Mouse (Mus musculus): ENCODE results near the gene S100z. TPM values are rescaled to one million over a fixed set of nuclear protein-coding genes. Genes with fewer than 3 reads are reported as not detected.

S100z gene
- not detected for total RNA-seq (2021)

DNA sequence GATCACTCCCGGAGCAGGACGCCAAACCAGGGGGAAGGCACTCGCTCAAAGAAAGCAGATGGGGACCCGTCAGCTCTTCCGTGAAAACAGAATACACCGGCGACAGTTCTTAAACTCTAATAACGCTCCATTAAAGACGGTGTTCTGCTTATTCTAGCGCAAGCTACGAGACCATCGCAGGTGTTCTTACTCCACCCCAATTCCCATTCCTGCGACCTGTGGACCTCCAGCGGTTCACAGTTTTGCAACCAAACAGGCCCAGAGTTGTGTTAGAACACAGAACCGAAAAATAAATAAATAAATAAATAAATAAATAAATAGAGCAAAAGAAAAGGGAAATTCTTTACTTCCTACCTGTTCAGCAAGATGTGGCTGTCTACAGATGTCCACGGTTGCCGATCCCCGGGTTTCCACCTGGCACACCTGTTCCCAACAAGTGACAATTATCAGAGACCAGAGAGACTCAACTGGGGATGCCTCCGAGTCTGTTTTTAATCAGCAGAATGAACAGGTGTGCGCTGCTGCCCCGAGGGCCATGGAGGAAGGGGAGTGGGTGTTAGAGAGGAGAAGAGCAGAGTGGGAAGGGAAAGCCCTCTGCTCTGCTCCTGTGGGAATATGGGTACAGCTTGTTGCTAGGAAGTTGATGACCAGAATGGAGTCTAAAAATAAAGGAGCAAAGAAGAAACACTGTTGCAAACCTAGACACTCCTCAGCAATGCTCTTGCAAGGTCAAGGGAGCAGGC lies at the start of gene S100z:
S100z (minus strand) TSS at position 51 of the 743 bp plus-strand sequence.
- intact Hi-C loops (cut with DNase I), result no loop called here
- DNase-seq (ENCODE audit: low spot score), result no peak

DNA sequence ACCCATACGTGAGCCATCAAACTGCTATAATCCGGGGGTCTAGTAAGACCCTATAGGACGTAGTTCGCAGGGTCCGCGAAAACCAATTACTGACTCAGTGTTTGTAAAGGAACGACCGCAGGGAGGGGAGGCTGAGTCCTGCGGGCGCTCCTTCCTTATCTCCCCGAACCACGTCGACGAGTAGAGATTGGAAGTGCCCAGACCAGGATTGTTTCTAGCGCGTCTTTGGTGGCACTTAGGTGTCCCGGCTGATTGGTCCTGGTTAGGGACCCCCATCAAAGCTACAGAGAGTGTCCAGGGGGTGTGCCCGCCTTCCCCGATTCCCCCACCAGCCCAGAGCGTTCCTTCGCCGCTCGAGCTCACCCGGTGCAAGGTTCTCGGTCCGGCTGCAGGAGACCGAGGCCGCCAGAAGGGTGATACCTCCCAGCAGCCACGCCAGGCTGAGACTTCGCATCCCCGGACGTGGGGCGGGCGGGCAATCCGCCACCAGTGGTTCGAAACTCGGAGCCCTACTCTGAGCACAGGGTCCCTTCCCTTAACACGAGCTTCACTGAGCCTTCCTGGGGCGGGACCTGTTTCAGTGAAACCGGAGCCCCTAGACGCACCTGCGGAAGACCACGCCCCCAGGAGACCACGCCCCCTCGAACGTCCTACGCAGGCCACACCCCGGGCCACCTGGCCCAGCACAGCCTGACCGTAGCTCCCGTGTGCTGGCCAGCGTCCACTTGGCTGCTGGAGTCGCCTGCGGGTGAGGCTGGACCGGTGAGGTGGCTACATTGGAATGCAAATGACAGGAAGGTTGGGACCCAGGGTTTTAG lies 46.4 kb upstream of the S100z start, which contains the start of gene F2rl1:
F2rl1 (minus strand) TSS at position 554 of the 818 bp plus-strand sequence.
- no peak for DNase-seq (ENCODE audit: low spot score)
- intact Hi-C loops (cut with DNase I), result no loop called here

GRCm38 (mm10) chr13:95524424-95524673 lies 45.8 kb upstream of the S100z start:
- no peak for DNase-seq (ENCODE audit: low spot score)
- intact Hi-C loops (cut with DNase I), result no loop called here

DNA sequence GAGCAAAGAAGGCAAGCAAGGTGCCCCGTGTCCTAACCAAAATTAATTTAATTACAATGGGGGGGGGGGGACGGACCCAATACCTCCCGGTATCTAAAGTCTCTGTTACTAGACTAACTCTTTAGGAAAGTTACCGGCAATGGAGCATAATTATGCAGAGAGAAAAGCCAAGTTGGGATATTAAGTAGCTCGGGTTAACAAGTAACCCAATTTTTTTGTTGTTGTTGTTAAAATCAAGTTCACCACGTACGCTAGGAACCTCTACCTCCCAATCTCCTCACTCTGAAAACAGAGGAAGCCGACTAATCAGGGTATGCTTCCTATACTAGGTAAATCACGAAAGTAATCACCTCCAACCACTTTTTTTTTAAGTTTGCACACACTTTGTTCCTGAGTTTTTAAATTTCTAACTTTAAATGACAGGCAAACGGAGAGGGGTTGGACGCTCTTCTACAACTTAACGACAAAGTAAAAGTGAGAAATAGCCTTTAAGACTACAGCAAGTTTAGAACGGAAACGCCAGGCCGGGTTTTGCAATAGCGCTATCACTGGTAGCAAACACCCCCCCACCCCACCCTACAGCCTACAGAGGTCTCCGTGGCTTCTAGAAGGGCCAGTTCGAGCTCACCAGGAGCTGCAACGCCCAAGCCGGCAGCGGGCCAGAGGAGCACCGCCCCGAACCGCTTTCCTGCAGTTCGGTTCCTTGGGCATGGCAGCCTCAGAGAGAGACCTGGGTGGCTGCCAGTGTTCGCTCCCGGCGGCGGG lies 45.3 kb upstream of the S100z start:
- intact Hi-C loops (cut with DNase I), result no loop called here
- no peak for DNase-seq (ENCODE audit: low spot score)

- intact Hi-C loops (cut with DNase I), result no loop called here
- no peak for DNase-seq (ENCODE audit: low spot score)
Observed at GRCm38 (mm10) chr13:95522176-95522575, 43.7 kb upstream of the S100z start.

DNA sequence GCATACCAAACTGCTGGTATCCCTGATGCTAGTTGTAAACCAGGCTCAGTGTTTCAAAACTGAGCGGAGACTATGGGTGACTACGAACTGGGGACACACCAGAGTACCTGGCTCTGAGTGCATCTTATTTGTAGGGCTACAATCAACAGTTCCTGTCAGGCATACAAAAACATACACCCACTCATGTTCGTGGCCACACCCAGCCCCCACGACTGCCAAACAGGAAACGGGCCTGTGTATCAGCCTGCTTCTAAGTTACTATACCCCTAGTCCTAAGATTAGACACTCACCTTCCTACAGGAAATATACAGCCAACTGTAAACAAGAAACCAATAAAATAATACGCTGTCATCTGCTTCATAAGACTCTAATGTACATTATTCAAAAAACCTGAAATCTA lies 42.5 kb upstream of the S100z start:
- DNase-seq (ENCODE audit: low spot score), result no peak
- intact Hi-C loops (cut with DNase I), result no loop called here

- DNase-seq (ENCODE audit: low spot score), result no peak
- intact Hi-C loops (cut with DNase I), result no loop called here
Observed at GRCm38 (mm10) chr13:95514756-95515155, 36.2 kb upstream of the S100z start.

- intact Hi-C loops (cut with DNase I), result no loop called here
- no peak for DNase-seq (ENCODE audit: low spot score)
Observed at GRCm38 (mm10) chr13:95510054-95510453, 31.5 kb upstream of the S100z start.

- DNase-seq (ENCODE audit: low spot score), result no peak
- intact Hi-C loops (cut with DNase I), result no loop called here
Observed at GRCm38 (mm10) chr13:95503279-95503917, 24.9 kb upstream of the S100z start.

GRCm38 (mm10) chr13:95496601-95497000 lies 18.1 kb upstream of the S100z start:
- no peak for DNase-seq (ENCODE audit: low spot score)
- intact Hi-C loops (cut with DNase I), result no loop called here

DNA sequence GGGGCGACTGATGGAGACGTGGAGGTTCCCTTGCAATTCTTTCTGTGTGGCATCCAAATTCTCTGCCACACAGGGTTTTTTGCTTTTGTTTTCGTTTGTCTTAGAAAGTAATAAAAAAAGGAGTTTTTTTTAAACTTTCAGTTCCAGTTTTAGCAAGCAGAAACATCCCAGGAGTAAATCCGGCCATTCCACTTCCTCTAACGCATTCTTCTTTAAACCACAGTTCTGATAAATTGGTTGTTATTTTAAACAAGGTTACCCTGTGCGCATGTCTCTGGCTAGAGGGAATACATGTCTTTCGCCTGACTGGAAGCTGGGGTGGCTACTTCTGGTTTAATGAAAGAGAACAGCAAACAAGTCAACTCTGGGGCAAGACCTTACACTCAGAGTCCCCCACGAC lies 16.3 kb upstream of the S100z start:
- intact Hi-C loops (cut with DNase I), result no loop called here
- no peak for DNase-seq (ENCODE audit: low spot score)

- no peak for DNase-seq (ENCODE audit: low spot score)
- intact Hi-C loops (cut with DNase I), result no loop called here
Observed at GRCm38 (mm10) chr13:95493296-95493695, 14.8 kb upstream of the S100z start.

GRCm38 (mm10) chr13:95491327-95491726 lies 12.8 kb upstream of the S100z start:
- intact Hi-C loops (cut with DNase I), result no loop called here
- DNase-seq (ENCODE audit: low spot score), result no peak

DNA sequence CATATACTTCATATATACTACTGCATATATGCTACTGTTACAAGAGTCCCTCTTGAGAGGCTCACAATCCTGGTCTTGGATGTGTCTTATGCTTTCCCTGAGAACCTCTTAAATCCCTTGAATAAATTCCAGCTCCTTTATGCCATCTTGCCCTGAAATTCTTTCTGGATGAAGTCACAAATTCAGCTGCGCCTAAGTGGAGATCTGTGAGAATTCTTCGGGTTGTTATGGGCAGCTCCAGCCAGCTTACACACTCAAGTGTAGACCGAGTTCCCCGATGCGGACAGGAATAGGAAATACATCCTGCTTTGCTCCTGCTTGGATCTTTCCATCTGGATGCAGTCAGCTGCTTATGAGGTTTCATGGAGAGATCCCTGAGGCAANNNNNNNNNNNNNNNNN lies 6.1 kb upstream of the S100z start:
- intact Hi-C loops (cut with DNase I), result no loop called here
- no peak for DNase-seq (ENCODE audit: low spot score)

- DNase-seq (ENCODE audit: low spot score), result no peak
- intact Hi-C loops (cut with DNase I), result loop anchor here (1.0 kb wide), 1 partner anchor 91 kb away; no protein-coding TSS in a partner anchor
Observed at GRCm38 (mm10) chr13:95481428-95481827, 2.9 kb upstream of the S100z start.

- DNase-seq (ENCODE audit: low spot score), result no peak
- intact Hi-C loops (cut with DNase I), result no loop called here
Observed at GRCm38 (mm10) chr13:95477173-95477572, 1.3 kb downstream of the S100z start.

- intact Hi-C loops (cut with DNase I), result no loop called here
- DNase-seq (ENCODE audit: low spot score), result no peak
Observed at GRCm38 (mm10) chr13:95475124-95475523, 3.4 kb downstream of the S100z start.

DNA sequence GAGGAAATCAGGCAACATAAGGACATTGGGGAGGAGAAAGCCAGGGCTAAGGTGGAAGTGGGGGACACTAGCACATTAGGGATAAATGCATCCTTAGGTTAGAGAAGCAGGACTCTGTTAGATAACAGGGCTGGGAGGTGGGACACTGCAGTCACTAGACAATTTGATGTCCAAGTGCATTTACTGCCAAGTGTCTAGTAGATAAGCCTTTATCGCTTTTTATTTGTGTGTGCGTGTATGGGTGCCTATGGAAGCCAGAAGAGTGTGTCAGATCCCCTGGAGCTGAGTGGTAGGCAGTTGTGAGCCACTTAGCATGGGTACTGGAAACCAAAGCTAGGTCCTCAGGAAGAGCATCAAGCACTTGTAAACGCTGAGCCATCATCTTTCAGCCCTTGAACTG lies 4.2 kb downstream of the S100z start:
- intact Hi-C loops (cut with DNase I), result no loop called here
- no peak for DNase-seq (ENCODE audit: low spot score)

DNA sequence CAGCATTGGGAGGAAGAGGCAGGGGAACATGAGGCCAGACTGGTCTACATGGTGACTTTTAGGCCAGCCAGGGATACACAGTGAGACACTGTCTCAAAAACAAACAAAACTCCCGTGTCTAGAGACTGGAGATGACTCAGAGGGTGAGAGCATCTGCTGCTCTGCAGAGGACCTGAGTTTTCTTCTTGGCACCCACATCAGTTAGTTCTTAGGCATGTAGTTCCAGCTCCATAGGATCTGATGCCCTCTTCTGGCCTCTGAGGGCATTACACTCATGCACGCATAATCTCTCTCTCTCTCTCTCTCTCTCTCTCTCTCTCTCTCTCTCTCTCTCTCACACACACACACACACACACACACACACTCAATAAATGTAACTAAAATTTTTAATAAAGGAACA lies 7.6 kb downstream of the S100z start:
- intact Hi-C loops (cut with DNase I), result no loop called here
- no peak for DNase-seq (ENCODE audit: low spot score)

- intact Hi-C loops (cut with DNase I), result loop anchor here (10.0 kb wide), 1 partner anchor 1483 kb away; no protein-coding TSS in a partner anchor
- DNase-seq (ENCODE audit: low spot score), result no peak
Observed at GRCm38 (mm10) chr13:95451529-95451928, 27.0 kb downstream of the S100z start.

Measured in heart, postnatal 25 days (tissue).